ENCODE assay signal across 8 mouse cellular contexts in genomic region chr6:116673471-116674282, GRCm38 (mm10). TPM values are rescaled to one million over a fixed set of nuclear protein-coding genes. Genes with fewer than 3 reads are reported as not detected.
DNase-seq lines count a peak whose midpoint lies in the region; ATAC-seq lines count a peak whose summit lies in the region.

Rassf4 (minus strand) TSS chr6:116673952.

- peak; percentile 59 for DNase-seq in adrenal gland, adult 8-10 months
- peak; percentile 99 for DNase-seq in embryo, embryonic 9.5 days (ENCODE audit: extremely low spot score)
- DNase-seq in gonadal fat pad, adult 2 months (ENCODE audit: low read depth), result no peak
- DNase-seq in left cerebral cortex, postnatal 25 days (ENCODE audit: low spot score in 2 of 2), result peak; percentile 57 to 71
- DNase-seq in right cerebral cortex, postnatal 14 days, result peak; percentile 62
- peak; percentile 71 for DNase-seq in urinary bladder, postnatal 25 days (ENCODE audit: low spot score)

- no peaks in the 10 kb centered on the region for H3K36me3 ChIP-seq in intestine, embryonic 16.5 days (ENCODE audit: control insufficient read depth, insufficient read depth, low read length)

- ATAC-seq in intestine, embryonic 16.5 days, result peak; percentile 92
- ATAC-seq in megakaryocyte-erythroid progenitor cell, adult 5-6 weeks (replicated peaks; ENCODE audit: low FRiP score, low TSS enrichment, poor library complexity, severe bottlenecking), result peak; percentile 75

- intact Hi-C loops in left cerebral cortex, postnatal 25 days (cut with DNase I), result no loop called here

- peak within 1 kb of the TSS; percentile 61 for H3K9ac ChIP-seq in intestine, embryonic 16.5 days (ENCODE audit: low read depth, low read length)

- peak within 1 kb of the TSS; percentile 78 for H3K27ac ChIP-seq in intestine, embryonic 16.5 days (ENCODE audit: low read length)

- H3K4me1 ChIP-seq in intestine, embryonic 16.5 days (ENCODE audit: control insufficient read depth, insufficient read depth, low read length), result peaks cover 30% of the 10 kb centered on the region

- WGBS in intestine, embryonic 16.5 days, result under 1% methylated on average over 44 of the region's 44 CpGs

- H3K4me3 ChIP-seq in intestine, embryonic 16.5 days (ENCODE audit: low read length), result peak within 1 kb of the TSS; percentile 51

- H3K9me3 ChIP-seq in intestine, embryonic 16.5 days (ENCODE audit: control insufficient read depth, low read length), result no peaks in the 10 kb centered on the region

- H3K4me2 ChIP-seq in intestine, embryonic 16.5 days (ENCODE audit: low read depth, low read length), result peak within 1 kb of the TSS; percentile 81

- H3K27me3 ChIP-seq in intestine, embryonic 16.5 days (replicated peaks; ENCODE audit: control insufficient read depth, insufficient read depth, low read length), result no peaks in the 10 kb centered on the region

RNA-seq across cellular contexts. Expression of gene Rassf4, which starts in this region (rescaled TPM):
- total RNA-seq in adrenal gland, adult 8-10 months (2022), result 1 to 10 TPM; 4.6 to 6.2 (median 5.8) TPM
- polyA plus RNA-seq in gonadal fat pad, adult 2 months (2012; rRNA removed), result 13.9 and 14.6 TPM in 2 replicates
- polyA plus RNA-seq in intestine, embryonic 16.5 days (2015; fragmentation: Nextera tagmentation; extraction: Ambion mirVana), result 8.6 and 9.2 TPM in 2 replicates
- total RNA-seq in left cerebral cortex, postnatal 25 days (2021), result 1 to 10 TPM; 4.6 to 4.8 TPM
- total RNA-seq in megakaryocyte-erythroid progenitor cell, adult 5-6 weeks (2014; fragmentation: Nextera tagmentation), result 2.0 and 2.4 TPM in 2 replicates
- total RNA-seq in megakaryocyte-erythroid progenitor cell, adult 5-6 weeks (2017), result 3.3 and 5.4 TPM in 2 replicates
